Mouse (Mus musculus) kidney, adult 2 months (tissue): ENCODE results near the gene Olfr291. TPM values are rescaled to one million over a fixed set of nuclear protein-coding genes. Genes with fewer than 3 reads are reported as not detected.

Source experiments
- DNase-seq: peaks from one replicate; pipeline ENCODE4 v3.0.0; 2021
- H3K27ac ChIP-seq: fragments of 200-500 bp; 2 replicates; pipeline ENCODE4 v1.5.1; 2012; ENCODE audit warnings: low read depth, low read length, control low read depth, inconsistent platforms; ENCODE audit not compliant: insufficient read depth
- H3K27me3 ChIP-seq: fragments of 200-500 bp; replicated peaks from 2 replicates; pipeline ENCODE4 v1.6.1; 2012; ENCODE audit warnings: mild to moderate bottlenecking, moderate library complexity, low read length, inconsistent platforms; ENCODE audit not compliant: control insufficient read depth, insufficient read depth
- H3K36me3 ChIP-seq: fragments of 200-500 bp; 2 replicates; pipeline ENCODE4 v1.6.1; 2012; ENCODE audit warnings: mild to moderate bottlenecking, moderate library complexity, low read length, inconsistent platforms; ENCODE audit not compliant: control insufficient read depth, insufficient read depth
- H3K4me1 ChIP-seq: fragments of 200-500 bp; 2 replicates; pipeline ENCODE4 v1.6.1; 2011; ENCODE audit warnings: low read length; ENCODE audit not compliant: control insufficient read depth, insufficient read depth
- H3K4me3 ChIP-seq: fragments of 200-500 bp; 2 replicates; pipeline ENCODE4 v1.5.1; 2011; ENCODE audit warnings: mild to moderate bottlenecking, low read depth, low read length, control low read depth; ENCODE audit not compliant: insufficient read depth
- CTCF ChIP-seq: fragments of 200-500 bp; conservative IDR thresholded peaks from 2 replicates; pipeline ENCODE4 v1.5.1; 2011; ENCODE audit warnings: low read depth, mild to moderate bottlenecking, control low read depth, low read length, moderate library complexity, mixed read lengths; ENCODE audit not compliant: insufficient read depth, insufficient read length
- POLR2A ChIP-seq: fragments of 200-500 bp; IDR thresholded peaks from one replicate; pipeline ENCODE4 v1.6.1; 2011; ENCODE audit warnings: low read depth, low read length, control low read depth
- WGBS: fragments of 180-500 bp; shearing (Covaris S2); methylation state at CpG from one replicate; pipeline ENCODE4 v1.1.7; 2018; 5-methylcytosine and 5-hydroxymethylcytosine counted together
- polyA plus RNA-seq: library from polyadenylated mRNA; depleted of rRNA; stranded (reverse); fragments of >200 nt; gene quantifications from 2 replicates; pipeline ENCODE4 v1.2.3, GENCODE M21; 2012; rRNA removed

Gene Olfr291
- not detected in 2 replicates for polyA plus RNA-seq

DNA sequence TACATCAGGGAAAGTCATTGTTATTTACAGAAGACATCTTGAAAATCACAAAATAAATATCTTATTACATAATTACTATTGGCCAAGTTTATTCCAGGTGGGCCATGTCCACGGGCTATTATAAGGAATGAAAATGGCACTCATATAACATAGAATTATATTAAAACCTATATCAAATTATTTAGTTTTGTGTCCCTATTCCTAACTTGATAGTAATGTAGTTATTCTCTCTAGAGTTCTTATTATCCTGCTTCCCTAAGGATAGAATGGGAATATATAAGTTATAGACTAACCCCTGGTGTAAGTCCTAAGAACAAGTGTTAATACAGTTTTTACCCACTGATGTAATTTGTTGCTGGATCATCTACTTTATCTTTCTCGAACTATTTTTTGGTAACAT, at the start of gene Olfr291:
Gene Olfr291, plus strand, starts transcription at position 301 of the 400 bp plus-strand sequence.
- Histone ChIP-seq H3K4me1 (no peaks in the 10 kb centered on the region), H3K27me3 (no peaks in the 10 kb centered on the region), H3K36me3 (no peaks in the 10 kb centered on the region), H3K4me3 (no peak within 1 kb of the TSS), H3K27ac (no peak within 1 kb of the TSS)
- no peak for DNase-seq
- TF ChIP-seq CTCF: no peak
- no peak for TF ChIP-seq POLR2A
- WGBS: 71% methylated on average over 2 of the region's 2 CpGs

DNA sequence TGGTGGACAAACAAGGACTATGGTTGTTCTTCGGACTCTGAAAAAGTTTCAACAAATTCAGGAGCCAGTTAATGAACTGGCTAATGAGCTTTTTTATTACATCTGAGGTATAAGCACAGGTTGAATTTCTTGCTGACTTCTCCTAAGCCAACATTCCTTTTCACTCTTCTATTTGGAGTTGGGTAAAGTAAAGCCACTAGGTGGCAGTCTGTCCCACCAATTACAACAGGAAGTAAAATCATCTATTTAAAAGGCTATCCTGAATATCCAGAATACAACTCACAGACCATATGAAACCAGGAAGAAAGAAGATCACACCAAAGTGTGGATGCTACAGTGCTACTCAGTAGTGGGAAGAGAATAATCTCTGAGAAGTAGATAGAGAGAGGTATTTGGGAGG, 48.1 kb upstream of the Olfr291 start:
- Histone ChIP-seq H3K36me3 (no peaks in the 10 kb centered on the region), H3K27me3 (no peaks in the 10 kb centered on the region; the same call in 1 of the 2 replicates), H3K4me1 (no peaks in the 10 kb centered on the region), H3K4me3 (no peak overlapping the region), H3K27ac (no peak overlapping the region)
- peak; percentile 33 for DNase-seq
- WGBS: 14% methylated on average over 1 of the region's 1 CpGs
- TF ChIP-seq POLR2A (no peak), CTCF (no peak)

DNA sequence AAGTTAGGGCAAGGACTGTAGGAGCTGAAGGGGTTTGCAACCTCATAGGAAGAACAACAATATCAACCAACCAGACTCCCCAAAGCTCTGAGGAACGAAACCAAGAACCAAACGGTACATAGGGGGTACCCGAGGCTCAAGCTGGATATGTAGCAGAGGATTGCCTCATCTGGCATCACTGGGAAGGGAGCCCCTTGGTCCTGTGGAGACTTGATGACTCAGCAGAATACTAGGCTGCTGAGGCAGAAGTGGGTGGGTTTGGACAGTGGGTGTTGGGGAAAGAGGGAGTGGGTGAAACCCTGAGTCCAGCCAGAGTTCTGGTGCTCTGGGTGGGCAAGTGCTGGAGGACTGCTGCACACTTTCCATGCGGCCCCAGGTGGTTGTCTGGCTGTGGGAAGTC, 47.2 kb upstream of the Olfr291 start:
- Histone ChIP-seq H3K36me3 (no peaks in the 10 kb centered on the region), H3K27ac (no peak overlapping the region), H3K27me3 (no peaks in the 10 kb centered on the region; the same call in 1 of the 2 replicates), H3K4me1 (no peaks in the 10 kb centered on the region), H3K4me3 (no peak overlapping the region)
- DNase-seq: no peak
- 79% methylated on average over 4 of the region's 4 CpGs for WGBS
- TF ChIP-seq CTCF: no peak
- TF ChIP-seq POLR2A: no peak

DNA sequence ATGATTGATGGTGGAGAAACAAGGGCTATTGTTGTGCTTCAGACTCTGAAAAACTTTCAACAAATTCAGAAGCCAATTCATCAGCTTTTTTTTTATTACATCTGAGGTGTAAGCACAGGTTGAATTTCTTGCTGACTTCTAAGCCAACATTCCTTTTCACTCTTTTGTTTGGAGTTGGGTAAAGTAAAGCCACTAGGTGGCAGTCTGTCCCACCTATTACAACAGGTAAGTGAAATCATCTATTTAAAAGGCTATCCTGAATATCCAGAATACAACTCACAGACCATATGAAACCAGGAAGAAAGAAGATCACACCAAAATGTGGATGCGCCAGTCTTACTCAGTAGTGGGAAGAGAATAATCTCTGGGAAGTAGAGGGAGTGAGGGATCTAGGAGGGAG, 31.2 kb downstream of the Olfr291 start:
- no peaks in the 10 kb centered on the region for H3K27me3 ChIP-seq
- H3K4me3 ChIP-seq: no peak overlapping the region
- no peaks in the 10 kb centered on the region for H3K36me3 ChIP-seq
- WGBS: 33% methylated on average over 1 of the region's 1 CpGs
- peak; percentile 25 for DNase-seq
- no peak overlapping the region for H3K27ac ChIP-seq
- H3K4me1 ChIP-seq: no peaks in the 10 kb centered on the region
- TF ChIP-seq CTCF: no peak
- TF ChIP-seq POLR2A: no peak

Other genes starting within 250 kb of the Olfr291 start
- gene Fah, start 246.8 kb upstream of the Olfr291 start, polyA plus RNA-seq: 850 and 987 TPM in 2 replicates
- 62.5 and 237 TPM in 2 replicates for gene Zfand6, start 163.6 kb upstream of the Olfr291 start, polyA plus RNA-seq
- gene Vmn2r65, start 110.6 kb downstream of the Olfr291 start, polyA plus RNA-seq: not detected in 2 replicates
- not detected in 2 replicates for gene Vmn2r66, start 158.7 kb downstream of the Olfr291 start, polyA plus RNA-seq